Mouse (Mus musculus) left cerebral cortex, adult 9 months (tissue): ENCODE measurements around the gene Pak1ip1.
"Not testable (repeated sequence)": the region's sequence is repeated elsewhere in the genome, so short reads cannot be mapped to it uniquely, and the experiment has no call there.

Experiments used
- DNase-seq, 2 experiments: peaks; one replicate each; pipeline ENCODE4 v3.0.0; 2022; ENCODE audit warnings: low spot score in 2 of 2

Gene Pak1ip1

GRCm38 (mm10) chr13:41000926-41001639 lies at the start of gene Pak1ip1:
TSS of gene Pak1ip1 (plus strand) at chr13:41001023.
- DNase-seq: peak; percentile 83 to 92

GRCm38 (mm10) chr13:40951386-40951976 lies 49.3 kb upstream of the Pak1ip1 start:
- no peak for DNase-seq

- no peak for DNase-seq
These were observed 47.6 kb upstream of the Pak1ip1 start for GRCm38 (mm10) chr13:40953231-40953630.

GRCm38 (mm10) chr13:40955773-40956172 lies 45.0 kb upstream of the Pak1ip1 start:
- DNase-seq: no peak

GRCm38 (mm10) chr13:40967609-40968008 lies 33.2 kb upstream of the Pak1ip1 start:
- no peak for DNase-seq

GRCm38 (mm10) chr13:40968564-40968963 lies 32.3 kb upstream of the Pak1ip1 start:
- DNase-seq: no peak

GRCm38 (mm10) chr13:40969761-40970390 lies 30.9 kb upstream of the Pak1ip1 start:
- DNase-seq: no peak

- no peak for DNase-seq
These were observed 29.6 kb upstream of the Pak1ip1 start for GRCm38 (mm10) chr13:40971261-40971660.

GRCm38 (mm10) chr13:40971831-40972230 lies 29.0 kb upstream of the Pak1ip1 start:
- DNase-seq: no peak

- no peak for DNase-seq
These were observed 27.8 kb upstream of the Pak1ip1 start for GRCm38 (mm10) chr13:40972976-40973375.

GRCm38 (mm10) chr13:40977609-40978008 lies 23.2 kb upstream of the Pak1ip1 start:
- peak in 1 of 2 experiments; percentile 42 for DNase-seq

GRCm38 (mm10) chr13:40978652-40979051 lies 22.2 kb upstream of the Pak1ip1 start:
- DNase-seq: no peak

GRCm38 (mm10) chr13:40979321-40979720 lies 21.5 kb upstream of the Pak1ip1 start:
- DNase-seq: no peak

- DNase-seq: no peak
These were observed 18.1 kb upstream of the Pak1ip1 start for GRCm38 (mm10) chr13:40982759-40983158.

GRCm38 (mm10) chr13:40986081-40986480 lies 14.7 kb upstream of the Pak1ip1 start:
- no peak for DNase-seq

- DNase-seq: not testable (repeated sequence)
These were observed 13.1 kb upstream of the Pak1ip1 start for GRCm38 (mm10) chr13:40987608-40988303.

GRCm38 (mm10) chr13:40988418-40988817 lies 12.4 kb upstream of the Pak1ip1 start:
- DNase-seq: no peak

GRCm38 (mm10) chr13:40994487-40995263 lies 6.1 kb upstream of the Pak1ip1 start:
- DNase-seq: no peak

- not testable (repeated sequence) for DNase-seq
These were observed 2.3 kb upstream of the Pak1ip1 start for GRCm38 (mm10) chr13:40998537-40998936.

GRCm38 (mm10) chr13:41000140-41000925 lies 490 bp upstream of the Pak1ip1 start:
- DNase-seq: peak in 1 of 2 experiments; percentile 34

- no peak for DNase-seq
These were observed 1.2 kb downstream of the Pak1ip1 start for GRCm38 (mm10) chr13:41002001-41002400.
